Mouse (Mus musculus): ENCODE measurements around the gene Mrps10. TPM values are rescaled to one million over a fixed set of nuclear protein-coding genes. Genes with fewer than 3 reads are reported as not detected.
"Not testable (repeated sequence)": the region's sequence is repeated elsewhere in the genome, so short reads cannot be mapped to it uniquely, and the experiment has no call there.

Gene Mrps10
- total RNA-seq (2021), result 10 to 100 TPM; 19.7 to 20.4 TPM

DNA sequence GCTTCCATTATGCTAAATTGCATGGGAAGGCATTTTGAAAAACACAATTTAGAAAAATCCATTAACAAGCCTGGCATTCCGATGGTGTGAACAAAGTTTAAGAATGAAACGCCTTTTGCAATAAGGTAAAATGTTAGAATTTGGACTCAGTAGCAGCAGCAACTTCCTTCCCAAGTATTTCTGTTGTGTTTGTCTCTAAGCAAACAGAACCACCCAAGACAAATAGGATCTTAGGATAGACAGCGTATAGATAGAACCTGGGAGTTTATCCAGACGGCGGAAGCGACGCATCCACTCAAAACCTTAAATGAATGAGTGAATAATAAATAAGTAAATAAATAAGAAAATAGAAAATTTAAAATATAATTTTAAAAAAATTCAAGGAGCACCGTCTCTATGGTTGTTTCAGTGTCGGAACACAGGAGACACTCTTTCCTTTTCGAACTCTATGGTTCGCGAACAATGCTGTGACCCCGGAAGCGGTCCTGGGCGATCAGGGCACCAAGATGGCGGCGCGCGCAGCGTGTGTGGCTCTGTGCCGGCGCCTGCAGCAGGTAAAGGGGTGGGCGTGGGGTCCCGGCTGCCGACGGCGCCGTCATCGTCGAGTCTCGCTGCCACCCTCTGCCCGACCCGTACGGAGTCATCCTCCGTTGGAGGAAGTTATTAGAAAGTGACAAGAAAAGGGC is at the start of gene Mrps10:
Gene Mrps10 (plus strand): TSS at position 487 of the 686 bp plus-strand sequence.
- DNase-seq (ENCODE audit: low spot score), result peak; percentile 61
- intact Hi-C loops (cut with DNase I), result loop anchor here (10.0 kb wide), 1 partner anchor 246 kb away; the partner anchor contains the start of genes Bysl, Gm20517 and Med20

DNA sequence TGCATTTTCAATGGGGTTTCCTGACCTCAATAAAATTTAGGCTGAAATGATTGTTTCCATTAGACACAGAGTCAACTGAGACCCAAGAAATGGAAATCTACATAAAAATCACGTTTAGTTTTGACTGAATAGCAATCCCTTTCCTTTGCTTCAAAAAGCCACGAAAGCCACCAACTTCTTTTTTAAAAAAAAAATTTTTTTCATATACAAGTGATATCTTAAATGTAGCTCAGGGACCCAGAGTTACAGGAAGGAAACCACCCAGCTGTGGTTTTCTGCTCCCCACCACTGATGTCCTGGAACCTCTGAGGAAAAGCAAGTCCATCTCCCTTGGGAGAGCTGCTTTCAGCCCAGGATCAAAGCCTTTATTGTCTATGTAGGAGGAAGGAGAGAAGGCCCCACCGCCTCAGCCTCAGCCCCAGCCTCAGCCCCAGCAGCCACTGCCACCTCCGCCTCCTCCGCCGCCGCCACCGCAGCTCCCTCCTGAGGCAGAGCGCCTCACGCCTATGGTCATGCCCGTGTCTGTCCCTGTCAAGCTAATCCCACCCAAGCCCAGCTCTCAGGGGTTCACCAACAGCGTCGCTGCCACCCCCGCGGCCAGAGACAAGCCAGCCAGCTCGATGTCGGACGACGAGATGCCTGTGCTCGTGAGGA is 49.6 kb upstream of the Mrps10 start:
- no peak for DNase-seq (ENCODE audit: low spot score)
- intact Hi-C loops (cut with DNase I), result no loop called here

DNA sequence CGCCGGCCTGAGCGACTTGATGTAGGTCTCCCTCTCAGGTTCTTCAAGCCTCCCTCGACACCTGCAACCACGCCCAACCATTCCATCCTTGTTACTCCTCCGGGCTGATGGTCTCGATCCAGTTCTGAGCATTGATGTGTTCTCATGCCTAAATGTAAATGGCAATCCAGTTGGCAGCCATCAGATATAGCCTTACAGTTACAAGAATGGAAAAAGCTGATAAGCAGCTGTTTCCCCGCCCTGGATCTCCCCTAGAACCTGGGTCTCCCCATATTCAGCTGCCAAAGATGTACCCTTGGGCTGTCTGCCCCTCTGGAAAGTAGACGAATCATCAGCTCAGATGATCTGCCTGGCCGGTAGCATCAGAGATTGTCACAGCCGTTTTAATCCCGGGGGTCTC is 48.9 kb upstream of the Mrps10 start:
- intact Hi-C loops (cut with DNase I), result no loop called here
- DNase-seq (ENCODE audit: low spot score), result no peak

DNA sequence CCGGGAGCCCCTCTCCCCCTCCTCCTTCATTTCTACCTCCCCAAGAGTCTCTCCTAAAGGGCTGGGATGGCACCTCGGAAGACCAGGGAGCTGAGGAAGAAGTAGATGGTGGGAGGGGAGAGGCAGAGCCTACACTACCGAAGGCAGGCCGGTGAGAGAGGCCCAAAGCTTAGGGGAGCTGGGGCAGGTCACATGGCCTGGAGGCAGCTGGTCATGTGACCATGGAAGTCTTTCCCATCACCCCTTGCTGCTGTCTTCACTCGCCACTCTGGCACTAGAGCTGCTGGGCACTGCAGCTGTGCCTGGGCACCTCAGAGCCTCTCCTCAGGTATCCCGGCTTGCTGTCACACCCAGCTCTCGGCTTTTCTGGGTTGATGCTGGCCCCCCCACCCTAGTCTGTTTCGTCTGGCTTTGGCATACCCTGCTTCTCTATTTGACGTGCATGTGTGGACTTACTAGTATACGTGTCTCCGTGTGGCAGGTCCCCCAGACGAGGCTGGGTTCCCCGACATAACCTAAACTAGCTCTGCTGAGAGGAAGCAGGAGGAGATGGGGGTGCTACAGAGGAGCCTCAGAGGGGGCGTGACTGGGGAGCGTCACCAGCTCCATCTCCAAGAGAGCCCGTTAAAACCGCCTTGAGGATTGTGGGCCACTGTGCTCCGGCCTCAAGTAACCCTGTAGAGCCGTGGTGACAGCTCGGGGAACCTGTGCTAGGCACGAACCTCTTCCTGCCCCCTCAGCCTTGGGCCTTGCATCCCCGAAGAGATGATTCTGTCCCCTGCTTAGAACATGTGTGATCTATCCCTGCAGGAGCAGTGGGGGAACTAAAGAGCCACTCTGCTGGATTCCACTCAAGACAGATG is 46.3 kb upstream of the Mrps10 start:
- intact Hi-C loops (cut with DNase I), result no loop called here
- no peak for DNase-seq (ENCODE audit: low spot score)

DNA sequence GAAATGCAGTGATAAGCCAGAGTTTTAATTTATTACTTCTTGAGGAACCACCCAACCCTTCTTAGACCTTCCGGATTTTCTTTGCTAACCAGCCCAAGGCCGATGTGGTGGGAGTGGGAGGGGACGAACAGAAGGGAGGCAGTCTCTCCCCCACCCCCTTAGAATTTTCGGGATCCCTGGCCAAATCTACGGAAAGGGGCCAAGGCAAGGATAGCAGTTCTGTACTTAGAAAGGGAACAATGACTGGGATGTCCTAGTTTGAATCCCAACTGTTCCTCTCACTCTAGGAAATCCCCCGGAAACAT is 45.7 kb upstream of the Mrps10 start:
- no peak for DNase-seq (ENCODE audit: low spot score)
- intact Hi-C loops (cut with DNase I), result no loop called here

DNA sequence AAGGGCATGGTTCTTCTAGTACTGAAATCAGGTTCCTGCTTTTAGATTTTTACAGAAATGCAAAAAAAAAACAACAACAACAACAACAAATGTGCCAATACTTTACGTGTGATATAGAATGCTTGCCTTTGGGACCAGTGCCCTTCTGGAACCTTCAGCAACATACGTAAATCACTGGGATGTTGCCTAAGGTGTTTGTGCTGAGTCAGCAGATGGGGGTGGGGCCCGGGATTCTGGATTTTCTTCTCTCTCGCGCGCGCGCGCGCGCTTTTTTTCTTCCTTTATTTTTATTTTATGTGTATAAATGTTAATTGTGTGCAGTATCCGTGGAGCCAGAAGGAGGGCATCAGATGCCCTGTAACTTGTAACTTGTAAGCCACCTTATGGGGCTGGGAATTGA is 41.1 kb upstream of the Mrps10 start:
- DNase-seq (ENCODE audit: low spot score), result no peak
- intact Hi-C loops (cut with DNase I), result no loop called here

DNA sequence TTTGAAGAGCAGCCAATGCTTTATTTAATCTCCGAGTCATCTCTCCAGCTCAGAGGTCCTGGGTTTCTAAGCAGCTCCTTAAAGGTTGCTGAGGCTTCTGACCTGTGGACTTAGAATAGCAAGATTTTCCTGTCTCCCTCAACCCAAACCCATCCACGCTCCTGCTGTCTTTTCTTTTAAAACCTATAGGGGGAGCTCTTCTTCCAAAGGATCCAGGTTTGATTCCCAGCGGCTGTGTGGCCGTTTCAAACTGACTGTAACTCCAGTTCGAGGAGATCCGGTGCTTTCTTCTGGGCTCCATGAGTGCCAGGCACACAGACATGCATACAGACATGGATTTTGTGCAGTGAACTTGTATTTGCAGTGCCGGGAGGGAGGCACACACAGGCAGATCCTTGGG is 40.7 kb upstream of the Mrps10 start:
- no peak for DNase-seq (ENCODE audit: low spot score)
- intact Hi-C loops (cut with DNase I), result no loop called here

DNA sequence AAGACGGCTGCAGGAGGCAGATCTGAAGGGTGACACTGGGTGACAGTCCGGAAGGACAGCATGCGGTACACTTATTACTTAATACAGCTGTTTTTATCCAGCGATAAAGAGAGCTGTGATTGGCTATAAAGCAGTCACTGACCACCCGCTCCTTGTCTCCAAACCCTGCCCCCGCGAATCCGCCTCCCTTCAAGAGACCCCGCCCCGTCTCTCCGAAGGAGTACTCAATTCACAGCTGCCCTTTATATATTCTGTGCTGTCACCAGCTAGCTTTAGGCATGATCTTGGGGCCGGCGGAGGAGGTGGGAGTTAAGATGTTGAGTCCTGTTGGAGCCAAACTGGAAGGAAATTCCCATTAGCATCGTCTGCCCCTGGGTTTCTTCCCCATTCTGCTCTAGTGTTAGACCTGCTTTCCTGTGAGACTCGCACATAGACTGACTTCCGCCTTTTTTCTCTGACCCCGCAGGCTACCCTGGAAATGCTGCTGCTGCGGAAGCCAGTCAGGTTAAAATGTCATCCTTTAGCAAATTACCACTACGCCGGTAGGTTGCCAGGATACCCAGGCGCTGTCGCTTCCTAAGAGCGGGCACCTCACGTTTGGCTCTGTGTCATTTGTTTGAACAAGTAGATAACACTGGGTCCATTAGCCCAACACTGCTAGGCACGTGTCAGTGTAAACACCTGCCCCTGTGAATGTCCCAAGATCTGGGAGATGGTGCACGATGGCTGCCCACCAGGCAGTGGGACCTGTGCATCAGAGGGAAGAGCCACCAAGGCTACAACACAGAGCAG is 39.9 kb upstream of the Mrps10 start:
- no peak for DNase-seq (ENCODE audit: low spot score)
- intact Hi-C loops (cut with DNase I), result no loop called here

DNA sequence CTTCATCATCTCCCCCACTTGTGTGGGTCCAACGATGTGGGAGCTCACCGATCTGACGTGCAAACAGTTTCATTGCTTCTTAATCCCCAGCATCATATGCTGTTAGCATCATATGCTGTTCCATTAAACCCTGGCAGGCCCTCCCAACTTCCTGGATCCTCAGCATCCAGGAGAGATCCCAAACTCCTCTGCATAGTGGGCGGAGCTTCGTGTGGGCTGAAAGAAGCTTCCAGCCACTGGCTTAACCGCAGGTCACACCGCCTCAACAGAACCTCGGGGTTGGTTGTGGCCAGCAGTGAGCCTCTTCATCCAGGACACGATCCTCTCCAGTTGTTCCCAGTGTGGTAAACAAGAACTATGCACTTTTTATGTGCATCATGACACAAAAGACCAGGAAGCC is 38.1 kb upstream of the Mrps10 start:
- intact Hi-C loops (cut with DNase I), result loop anchor here (5.0 kb wide), 1 partner anchor 213 kb away; no protein-coding TSS in a partner anchor
- no peak for DNase-seq (ENCODE audit: low spot score)

DNA sequence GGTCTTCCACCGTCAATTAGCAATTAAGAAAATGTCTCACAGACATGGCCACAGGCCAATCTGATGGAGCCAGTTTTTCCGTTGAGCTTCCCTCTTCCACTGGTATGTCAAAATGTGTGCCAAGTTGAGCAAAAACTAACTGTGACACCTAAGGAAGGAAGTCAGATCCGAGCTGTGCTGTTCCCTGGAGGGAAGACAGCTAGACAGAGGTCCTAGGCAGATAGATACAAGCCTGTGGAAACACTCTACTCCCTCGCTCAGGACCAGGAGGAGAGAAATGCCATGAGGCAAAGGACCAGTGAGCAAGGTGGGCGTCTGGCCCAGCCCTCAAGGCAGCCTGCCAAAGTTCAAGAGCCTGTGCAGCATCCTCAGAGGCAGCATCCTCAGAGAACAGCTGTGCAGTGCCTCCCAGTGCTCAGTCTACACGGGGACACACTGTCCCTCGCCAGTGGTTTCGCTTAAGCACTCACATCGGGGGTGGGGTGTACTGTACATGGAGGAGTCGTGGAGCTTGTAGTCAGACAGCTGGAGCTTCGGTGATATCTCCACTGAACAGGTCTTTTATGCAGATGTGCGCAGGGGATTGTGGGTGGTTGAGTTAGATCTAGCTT is 36.6 kb upstream of the Mrps10 start:
- intact Hi-C loops (cut with DNase I), result loop anchor here (5.0 kb wide), 1 partner anchor 215 kb away; no protein-coding TSS in a partner anchor
- DNase-seq (ENCODE audit: low spot score), result peak; percentile 17

DNA sequence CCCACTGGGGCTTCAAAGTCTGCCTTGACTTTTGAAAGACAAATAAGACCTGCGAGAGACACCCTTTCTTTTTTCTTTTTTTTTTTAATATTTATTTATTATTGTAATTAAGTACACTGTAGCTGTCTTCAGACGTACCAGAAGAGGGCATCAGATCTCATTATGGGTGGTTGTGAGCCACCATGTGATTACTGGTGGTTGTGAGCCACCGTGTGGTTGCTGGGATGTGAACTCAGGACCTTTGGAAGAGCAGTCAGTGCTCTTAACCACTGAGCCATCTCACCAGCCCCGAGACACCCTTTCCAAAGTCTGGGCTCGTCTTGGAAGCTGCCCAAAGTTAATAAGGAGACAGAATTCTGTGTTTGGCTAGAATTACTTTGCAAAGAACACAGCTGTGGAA is 36.0 kb upstream of the Mrps10 start:
- DNase-seq (ENCODE audit: low spot score), result not testable (repeated sequence)
- intact Hi-C loops (cut with DNase I), result loop anchor here (5.0 kb wide), 1 partner anchor 215 kb away; no protein-coding TSS in a partner anchor

DNA sequence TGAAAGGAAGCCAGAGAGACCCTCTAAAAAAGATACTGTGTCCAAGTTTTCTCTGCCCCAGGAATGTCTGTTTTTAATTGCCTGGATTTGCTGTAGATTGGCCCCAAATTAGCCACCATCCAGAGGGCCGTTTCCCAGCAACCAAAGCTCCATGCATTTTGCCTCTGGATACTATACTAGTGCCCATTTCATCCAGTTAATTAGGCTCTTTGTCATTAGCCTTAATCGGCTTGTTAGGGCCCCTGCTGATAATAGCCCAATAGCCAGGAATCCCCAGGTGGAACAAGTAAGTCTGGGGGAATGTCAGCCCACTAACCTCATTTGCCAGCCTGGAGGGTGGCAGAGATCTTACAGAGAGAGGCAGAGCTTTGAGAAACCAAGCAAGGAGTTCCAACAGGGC is 35.3 kb upstream of the Mrps10 start:
- no peak for DNase-seq (ENCODE audit: low spot score)
- intact Hi-C loops (cut with DNase I), result loop anchor here (5.0 kb wide), 1 partner anchor 216 kb away; no protein-coding TSS in a partner anchor

DNA sequence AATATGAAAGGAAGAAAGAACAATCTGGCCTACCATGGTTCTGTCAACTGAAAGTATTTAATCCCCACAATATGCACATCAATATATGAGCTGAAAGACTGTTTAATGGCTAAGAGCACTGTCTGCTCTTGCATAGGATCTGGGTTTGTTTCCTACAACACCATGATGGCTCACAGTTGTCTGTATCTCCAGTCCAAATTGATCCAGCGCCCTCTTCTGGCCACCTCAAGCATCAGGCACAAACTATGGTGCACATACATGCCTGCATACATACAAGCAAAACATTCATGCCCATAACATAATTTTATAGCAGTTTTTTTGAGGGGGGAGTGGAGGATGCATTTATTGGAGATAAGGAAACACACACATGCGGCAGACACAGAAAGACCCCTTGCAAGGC is 25.6 kb upstream of the Mrps10 start:
- no peak for DNase-seq (ENCODE audit: low spot score)
- intact Hi-C loops (cut with DNase I), result no loop called here

DNA sequence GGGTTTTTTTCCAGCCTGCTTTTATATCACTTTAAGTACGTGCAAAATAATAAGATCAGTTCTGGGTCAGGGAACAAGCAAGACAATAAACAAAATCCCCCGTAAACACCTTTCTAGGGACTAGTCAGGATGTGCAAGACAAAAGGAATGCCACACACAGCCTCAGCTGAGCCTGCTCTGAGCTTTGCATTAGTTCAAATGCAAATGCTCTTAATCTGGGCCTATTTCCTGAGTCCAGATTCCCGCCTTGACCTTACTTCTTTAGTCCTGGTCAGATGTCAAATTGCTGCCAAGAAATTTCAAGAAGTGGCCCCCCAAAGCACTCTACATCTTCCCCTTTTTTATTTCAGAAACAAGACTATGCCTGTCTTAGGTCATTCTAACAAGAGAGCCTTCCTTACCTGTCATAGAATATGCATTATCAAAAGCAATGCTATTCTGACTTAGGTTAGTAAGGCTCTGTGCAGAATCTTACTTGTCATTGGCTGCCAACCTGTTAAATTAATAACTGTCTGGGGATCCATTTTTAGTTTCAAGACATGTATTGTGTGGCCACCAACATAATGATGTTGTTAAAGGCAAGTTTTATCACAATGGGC is 18.9 kb upstream of the Mrps10 start:
- intact Hi-C loops (cut with DNase I), result no loop called here
- DNase-seq (ENCODE audit: low spot score), result no peak

DNA sequence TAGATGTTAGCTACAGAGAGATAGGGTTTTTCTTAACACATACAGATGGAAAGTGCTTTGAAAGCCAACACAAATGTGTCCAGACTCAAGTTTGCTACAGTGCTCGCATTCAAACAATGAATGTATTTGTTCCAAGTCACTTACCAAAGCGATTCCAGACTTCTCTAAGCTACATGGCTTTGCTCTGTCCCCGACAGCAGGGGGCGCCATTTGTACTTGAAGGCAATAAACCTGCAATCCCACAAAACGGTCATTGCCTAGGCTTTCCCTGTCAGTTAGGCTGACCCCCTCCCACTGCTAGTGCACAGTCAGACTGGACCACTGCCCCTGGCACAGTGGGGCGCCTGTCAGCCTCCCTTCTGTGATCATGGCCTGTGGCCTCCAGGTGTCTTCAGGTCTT is 8.7 kb upstream of the Mrps10 start:
- intact Hi-C loops (cut with DNase I), result loop anchor here (10.0 kb wide), 1 partner anchor 255 kb away; the partner anchor contains the start of genes Bysl, Gm20517 and Med20
- no peak for DNase-seq (ENCODE audit: low spot score)

DNA sequence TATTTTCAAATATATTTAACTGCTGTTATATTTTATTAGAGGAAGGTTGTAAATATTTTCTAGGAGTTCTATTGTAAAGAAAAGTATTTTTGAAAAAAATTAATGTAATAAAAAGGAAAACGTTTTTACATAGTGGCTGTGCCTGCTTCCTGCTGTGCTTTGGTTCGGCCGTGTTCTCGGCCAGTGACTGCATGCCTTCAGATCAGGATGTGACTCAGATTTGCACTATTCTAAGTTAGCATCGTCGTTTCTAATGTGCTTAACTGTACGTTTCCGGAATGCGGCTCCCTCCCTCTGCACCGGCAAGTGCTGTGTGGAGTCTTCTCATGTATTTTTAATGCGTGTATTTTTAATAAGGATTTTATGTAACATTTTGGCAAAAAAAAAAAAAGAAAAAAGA is 7.3 kb upstream of the Mrps10 start:
- no peak for DNase-seq (ENCODE audit: low spot score)
- intact Hi-C loops (cut with DNase I), result loop anchor here (10.0 kb wide), 1 partner anchor 253 kb away; the partner anchor contains the start of genes Bysl, Gm20517 and Med20

DNA sequence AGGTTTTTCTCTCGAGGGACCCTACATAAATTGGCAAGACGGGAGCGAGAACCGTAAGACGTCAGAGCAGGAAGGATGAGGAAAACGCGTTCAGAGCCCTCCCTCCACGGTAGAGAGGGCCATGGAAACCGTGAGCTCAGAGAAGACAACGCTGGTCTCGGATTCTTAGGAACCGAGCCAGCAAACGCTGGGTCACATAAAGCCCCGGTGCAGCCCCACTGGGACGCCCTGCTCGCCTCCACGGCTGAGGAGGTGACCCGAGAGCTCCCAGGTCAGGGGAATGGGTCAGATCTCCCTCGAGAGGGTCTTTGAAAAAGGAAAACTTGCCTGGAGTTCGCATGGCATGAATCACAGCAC is 378 bp downstream of the Mrps10 start:
- intact Hi-C loops (cut with DNase I), result loop anchor here (10.0 kb wide), 1 partner anchor 246 kb away; the partner anchor contains the start of genes Bysl, Gm20517 and Med20
- no peak for DNase-seq (ENCODE audit: low spot score)

DNA sequence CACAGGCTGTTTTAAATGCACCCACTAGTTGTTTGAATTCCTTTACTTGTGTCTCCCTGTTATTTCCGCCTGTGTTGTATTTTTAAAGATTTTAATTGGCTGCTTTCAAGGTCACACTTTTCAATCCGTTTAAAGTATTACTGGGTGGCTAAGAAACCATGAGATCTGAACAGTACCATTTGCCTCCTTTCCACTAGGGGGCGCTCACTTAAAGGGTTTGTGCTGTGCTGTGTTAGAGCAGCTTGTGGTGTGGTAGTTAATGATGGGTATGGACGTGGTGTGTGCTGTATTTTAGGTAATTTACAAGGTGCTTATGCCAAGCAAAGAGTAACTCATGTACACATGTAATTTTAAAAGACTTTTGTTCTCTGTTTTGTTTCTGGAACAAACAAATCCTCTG is 2.8 kb downstream of the Mrps10 start:
- no peak for DNase-seq (ENCODE audit: low spot score)
- intact Hi-C loops (cut with DNase I), result loop anchor here (10.0 kb wide), 2 partner anchors 113 to 303 kb away; no protein-coding TSS in a partner anchor

DNA sequence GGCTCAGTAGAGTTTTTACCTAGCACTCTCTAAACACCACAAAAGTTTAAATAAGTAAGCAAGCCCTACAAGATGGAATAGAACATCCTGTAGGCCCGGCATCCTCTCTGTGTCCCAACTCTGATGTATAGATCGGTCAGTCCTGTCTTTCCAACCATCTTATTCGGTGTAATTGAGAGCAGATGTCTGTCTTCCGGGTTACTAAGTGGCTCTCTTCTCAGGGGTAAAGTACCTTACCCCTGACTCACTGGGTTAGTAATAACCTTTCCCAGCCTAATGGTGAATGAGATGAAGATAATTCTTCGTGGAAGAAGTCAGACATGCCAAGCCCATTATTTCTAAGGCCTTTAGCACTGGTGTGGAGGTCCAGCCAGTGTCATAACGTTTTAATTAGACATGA is 5.3 kb downstream of the Mrps10 start:
- intact Hi-C loops (cut with DNase I), result loop anchor here (10.0 kb wide), 2 partner anchors 111 to 301 kb away; no protein-coding TSS in a partner anchor
- DNase-seq (ENCODE audit: low spot score), result no peak

Measured in heart, postnatal 25 days (tissue).